Mouse (Mus musculus) heart, adult 2 months (tissue): ENCODE data around the gene Mag.

Experiments
- CTCF ChIP-seq: fragments of 200-600 bp; IDR thresholded peaks from 2 replicates; pipeline ENCODE4 v1.8.1; 2022; ENCODE audit warnings: antibody characterized with exemption, mild to moderate bottlenecking, moderate library complexity
- EP300 ChIP-seq: fragments of 200-500 bp; IDR thresholded peaks from 2 replicates; pipeline ENCODE4 v1.6.1; 2011; ENCODE audit warnings: low read depth, low read length, control low read depth; ENCODE audit not compliant: insufficient read depth
- POLR2A ChIP-seq: fragments of 200-500 bp; IDR thresholded peaks from 2 replicates; pipeline ENCODE4 v1.6.1; 2011; ENCODE audit warnings: mild to moderate bottlenecking, low read depth, low read length, control low read depth; ENCODE audit not compliant: insufficient read depth

- TF ChIP-seq CTCF (no peak), POLR2A (no peak), EP300 (no peak)
These were observed 39.4 kb upstream of the Mag start for GRCm38 (mm10) chr7:30954036-30954435.
